In genomic region chr13:23710374-23711089, GRCm38 (mm10) we compare ENCODE assay signal across 8 mouse cellular contexts. TPM values are rescaled to one million over a fixed set of nuclear protein-coding genes. Genes with fewer than 3 reads are reported as not detected.
A peak's percentile ranks its signal among the peaks of the same experiment; 100 is the strongest.
DNase-seq lines count a peak whose midpoint lies in the region; ATAC-seq lines count a peak whose summit lies in the region.

Hfe (minus strand) TSS chr13:23710854.

- DNase-seq in CD4-positive helper T cell, adult 2 months (ENCODE audit: low read depth, low spot score), result peak; percentile 83
- peak; percentile 24 for DNase-seq in WW6 (ENCODE audit: low read depth, low spot score)
- peak; percentile 63 for DNase-seq in kidney, postnatal 14 days
- DNase-seq in skeletal muscle tissue, adult 2 months (ENCODE audit: low read depth, low spot score), result peak; percentile 61
- DNase-seq in layer of hippocampus, adult 8-10 months (ENCODE audit: low spot score in 2 of 2), result no peak

- ATAC-seq in heart, embryonic 16.5 days (replicated peaks; ENCODE audit: extremely low read depth, insufficient read depth, low FRiP score), result peak; percentile 61
- peak; percentile 86 for ATAC-seq in megakaryocyte, adult 5-6 weeks (ENCODE audit: poor library complexity, severe bottlenecking)

- peak within 1 kb of the TSS; percentile 58 for H3K4me3 ChIP-seq in erythroblast, embryonic 14.5 days (replicated peaks)
- H3K4me3 ChIP-seq in heart, embryonic 16.5 days (ENCODE audit: low read length), result peak within 1 kb of the TSS; percentile 65

- H3K36me3 ChIP-seq in erythroblast, embryonic 14.5 days (ENCODE audit: control insufficient read depth), result no peaks in the 10 kb centered on the region
- H3K36me3 ChIP-seq in heart, embryonic 16.5 days (ENCODE audit: control insufficient read depth, insufficient read depth), result no peaks in the 10 kb centered on the region

- peak within 1 kb of the TSS; percentile 91 for H3K4me2 ChIP-seq in heart, embryonic 16.5 days (ENCODE audit: low read depth, low read length)

- H3K9me3 ChIP-seq in erythroblast, embryonic 14.5 days (ENCODE audit: control insufficient read depth, low read length), result no peaks in the 10 kb centered on the region
- no peaks in the 10 kb centered on the region for H3K9me3 ChIP-seq in heart, embryonic 16.5 days (replicated peaks; ENCODE audit: control insufficient read depth, low read length)

- peaks cover 7% of the 10 kb centered on the region for H3K4me1 ChIP-seq in erythroblast, embryonic 14.5 days (ENCODE audit: control insufficient read depth)
- peaks cover 12% of the 10 kb centered on the region for H3K4me1 ChIP-seq in heart, embryonic 16.5 days (ENCODE audit: control insufficient read depth, insufficient read depth, low read length)

- 3% methylated on average over 17 of the region's 17 CpGs for WGBS in heart, embryonic 16.5 days

- H3K9ac ChIP-seq in heart, embryonic 16.5 days (ENCODE audit: low read length), result peak within 1 kb of the TSS; percentile 79

- H3K27ac ChIP-seq in heart, embryonic 16.5 days (ENCODE audit: low read length), result peak within 1 kb of the TSS; percentile 61

- H3K27me3 ChIP-seq in erythroblast, embryonic 14.5 days (ENCODE audit: control insufficient read depth), result peaks cover 45% of the 10 kb centered on the region
- no peaks in the 10 kb centered on the region for H3K27me3 ChIP-seq in heart, embryonic 16.5 days (ENCODE audit: control insufficient read depth, insufficient read depth, low read length)

RNA-seq across cellular contexts. Expression of gene Hfe, which starts in this region (rescaled TPM):
- polyA plus RNA-seq in erythroblast, embryonic 14.5 days (2012), result 0.15 and 0.53 TPM in 2 replicates
- polyA plus RNA-seq in heart, embryonic 16.5 days (2015; fragmentation: Nextera tagmentation; extraction: Ambion mirVana), result 11.7 and 14.9 TPM in 2 replicates
- total RNA-seq in megakaryocyte, adult 5-6 weeks (2015), result 12.3 and 17.1 TPM in 2 replicates
- total RNA-seq in megakaryocyte, adult 5-6 weeks (2017), result 7.6 and 8.5 TPM in 2 replicates
- total RNA-seq in layer of hippocampus, adult 8-10 months (2022), result 1 to 10 TPM; 3.9 to 9.4 (median 7.0) TPM

Comparison
In these comparisons a context has a peak if more than half of its experiments do, and no peak if none do; other contexts are left out.
1. DNase-seq: peak in CD4-positive helper T cell, adult 2 months (single experiment), WW6 (single experiment), kidney, postnatal 14 days (single experiment) and skeletal muscle tissue, adult 2 months (single experiment); none in layer of hippocampus, adult 8-10 months (0 of 2).